Mouse (Mus musculus) frontal cortex, adult (tissue): ENCODE results near the gene Nacc1.
"Not testable (repeated sequence)": the region's sequence is repeated elsewhere in the genome, so short reads cannot be mapped to it uniquely, and the experiment has no call there.

ENCODE experiments used
- ATAC-seq: cut with Nextera tagmentation; 2 replicates; pipeline ENCODE4 v1.9.2; 2017; ENCODE audit warnings: mild to moderate bottlenecking, moderate library complexity, mixed read lengths; ENCODE audit not compliant: low TSS enrichment

The Nacc1 gene

GRCm38 (mm10) chr8:84640617-84641294, 46.9 kb downstream of the Nacc1 start:
- ATAC-seq = no peak

- ATAC-seq = no peak
Measured at GRCm38 (mm10) chr8:84640010-84640588, 47.6 kb downstream of the Nacc1 start.

GRCm38 (mm10) chr8:84639162-84640009, 48.3 kb downstream of the Nacc1 start:
- peak; percentile 83 for ATAC-seq

GRCm38 (mm10) chr8:84638555-84639161, 49.0 kb downstream of the Nacc1 start:
- no peak for ATAC-seq

GRCm38 (mm10) chr8:84637946-84638554, 49.6 kb downstream of the Nacc1 start:
- ATAC-seq = no peak

- no peak for ATAC-seq
Measured at GRCm38 (mm10) chr8:84636051-84636691, 51.5 kb downstream of the Nacc1 start.

- no peak for ATAC-seq
Measured at GRCm38 (mm10) chr8:84635397-84636050, 52.1 kb downstream of the Nacc1 start.

- ATAC-seq = 0 out of 2 replicates have a peak, but pooled peaks have one; percentile 1
Measured at GRCm38 (mm10) chr8:84634849-84635304, 52.8 kb downstream of the Nacc1 start.

- no peak for ATAC-seq
Measured at GRCm38 (mm10) chr8:84633841-84634584, 53.6 kb downstream of the Nacc1 start.

GRCm38 (mm10) chr8:84631813-84632212, 55.8 kb downstream of the Nacc1 start:
- ATAC-seq = no peak

GRCm38 (mm10) chr8:84630145-84630544, 57.5 kb downstream of the Nacc1 start:
- ATAC-seq = no peak

- no peak for ATAC-seq
Measured at GRCm38 (mm10) chr8:84629586-84629985, 58.1 kb downstream of the Nacc1 start.

- ATAC-seq = not testable (repeated sequence)
Measured at GRCm38 (mm10) chr8:84623425-84623824, 64.2 kb downstream of the Nacc1 start.

GRCm38 (mm10) chr8:84621102-84621625, 66.5 kb downstream of the Nacc1 start:
- no peak for ATAC-seq
